Mouse (Mus musculus): ENCODE measurements around the gene Tsc22d4.

The Tsc22d4 gene

GRCm38 (mm10) chr5:137764609-137765340 is 19.2 kb downstream of the Tsc22d4 start:
- no peak for DNase-seq (ENCODE audit: low spot score)

- no peak for DNase-seq (ENCODE audit: low spot score)
Observed at GRCm38 (mm10) chr5:137766270-137766669, 20.7 kb downstream of the Tsc22d4 start.

GRCm38 (mm10) chr5:137768475-137768874 is 22.9 kb downstream of the Tsc22d4 start:
- no peak for DNase-seq (ENCODE audit: low spot score)

- DNase-seq (ENCODE audit: low spot score) = no peak
Observed at GRCm38 (mm10) chr5:137770709-137771108, 25.2 kb downstream of the Tsc22d4 start.

GRCm38 (mm10) chr5:137772755-137773154 is 27.2 kb downstream of the Tsc22d4 start:
- DNase-seq (ENCODE audit: low spot score) = no peak

- DNase-seq (ENCODE audit: low spot score) = no peak
Observed at GRCm38 (mm10) chr5:137775587-137776290, 30.2 kb downstream of the Tsc22d4 start.

- no peak for DNase-seq (ENCODE audit: low spot score)
Observed at GRCm38 (mm10) chr5:137776408-137776918, 30.9 kb downstream of the Tsc22d4 start.

GRCm38 (mm10) chr5:137777267-137777845 is 31.8 kb downstream of the Tsc22d4 start:
- no peak for DNase-seq (ENCODE audit: low spot score)

GRCm38 (mm10) chr5:137778635-137779034 is 33.1 kb downstream of the Tsc22d4 start, which contains the start of gene Ppp1r35:
Ppp1r35 (plus strand) TSS chr5:137778849.
- peak; percentile 96 for DNase-seq (ENCODE audit: low spot score)

GRCm38 (mm10) chr5:137779053-137779933 is 33.8 kb downstream of the Tsc22d4 start:
- no peak for DNase-seq (ENCODE audit: low spot score)

GRCm38 (mm10) chr5:137781661-137782060 is 36.1 kb downstream of the Tsc22d4 start:
- DNase-seq (ENCODE audit: low spot score) = no peak

GRCm38 (mm10) chr5:137782776-137783522 is 37.4 kb downstream of the Tsc22d4 start:
- DNase-seq (ENCODE audit: low spot score) = no peak

- no peak for DNase-seq (ENCODE audit: low spot score)
Observed at GRCm38 (mm10) chr5:137783901-137784540, 38.5 kb downstream of the Tsc22d4 start.

- no peak for DNase-seq (ENCODE audit: low spot score)
Observed at GRCm38 (mm10) chr5:137784546-137784945, 39.0 kb downstream of the Tsc22d4 start.

GRCm38 (mm10) chr5:137785164-137786031 is 39.9 kb downstream of the Tsc22d4 start:
- no peak for DNase-seq (ENCODE audit: low spot score)

GRCm38 (mm10) chr5:137786109-137786942 is 40.8 kb downstream of the Tsc22d4 start:
- peak; percentile 99 for DNase-seq (ENCODE audit: low spot score)

GRCm38 (mm10) chr5:137787151-137787928 is 41.8 kb downstream of the Tsc22d4 start, which contains the start of the genes Mepce and Zcwpw1:
Mepce (minus strand) TSS chr5:137787655.
Zcwpw1 (plus strand) TSS chr5:137787798.
- DNase-seq (ENCODE audit: low spot score) = peak; percentile 96

- peak; percentile 72 for DNase-seq (ENCODE audit: low spot score)
Observed at GRCm38 (mm10) chr5:137788171-137788570, 42.6 kb downstream of the Tsc22d4 start.

All from testis, postnatal 14 days (tissue).